ENCODE assay signal across 7 mouse cellular contexts in genomic region chr6:146221371-146222336, GRCm38 (mm10).
DNase-seq lines count a peak whose midpoint lies in the region; ATAC-seq lines count a peak whose summit lies in the region.

No protein-coding gene starts in this region.

- H3K4me1 ChIP-seq in brown adipose tissue, adult 24 weeks (ENCODE audit: control insufficient read depth, insufficient read depth, insufficient read length, low read length), result peaks cover 11% of the 10 kb centered on the region

- intact Hi-C loops in left cerebral cortex, postnatal 4 days (cut with DNase I), result no loop called here

- peak overlapping the region; percentile 56 for H3K27ac ChIP-seq in brown adipose tissue, adult 24 weeks (replicated peaks; ENCODE audit: low read depth, low read length)

- ATAC-seq in megakaryocyte-erythroid progenitor cell, adult 5-6 weeks (replicated peaks; ENCODE audit: low FRiP score, low TSS enrichment, poor library complexity, severe bottlenecking), result peak; percentile 46

- DNase-seq in left cerebral cortex, adult 9 months (ENCODE audit: low spot score in 2 of 2), result peak; percentile 19 to 40
- no peak for DNase-seq in left cerebral cortex, postnatal 4 days
- peak; percentile 86 for DNase-seq in induced T-regulatory cell, adult 2 months (ENCODE audit: low read depth)
- no peak for DNase-seq in embryo, embryonic 10 days (ENCODE audit: low spot score)
- DNase-seq in gastrocnemius, postnatal 4 days (ENCODE audit: low spot score in 2 of 2), result no peak

- H3K4me3 ChIP-seq in brown adipose tissue, adult 24 weeks (ENCODE audit: insufficient read depth, low read depth, low read length), result no peak overlapping the region

Comparison
In these comparisons a context has a peak if more than half of its experiments do, and no peak if none do; other contexts are left out.
1. DNase-seq: peak in left cerebral cortex, adult 9 months (2 of 2) and induced T-regulatory cell, adult 2 months (single experiment); none in left cerebral cortex, postnatal 4 days (single experiment), embryo, embryonic 10 days (single experiment) and gastrocnemius, postnatal 4 days (0 of 2).